Comparison of ENCODE assay signal across 25 mouse cellular contexts in genomic region chr1:98307519-98307918, GRCm38 (mm10).
"Had no signal": no experiment of that assay in that cellular context is flagged by ENCODE, and none has a peak within 500 bp of the region (broad histone marks: within the 10 kb centered on the region; RNA-seq: fewer than 3 reads in every experiment).

No protein-coding gene starts in this region.

- H3K9ac ChIP-seq: heart, embryonic 12.5 days; hindbrain, embryonic 15.5 days; kidney, embryonic 15.5 days; limb, embryonic 13.5 days; limb, embryonic 15.5 days; liver, embryonic 12.5 days; liver, embryonic 14.5 days had no signal

- ATAC-seq: forebrain, embryonic 16.5 days; hindbrain, postnatal 0 days; intestine, embryonic 16.5 days; liver, embryonic 12.5 days had no signal

- H3K27me3 ChIP-seq: heart, embryonic 12.5 days; hindbrain, embryonic 15.5 days; kidney, embryonic 15.5 days; limb, embryonic 13.5 days; limb, embryonic 15.5 days; liver, embryonic 12.5 days had no signal

- DNase-seq: gastrocnemius, postnatal 14 days; gastrocnemius, postnatal 36 days; heart, adult 18-20 months; heart, postnatal 14 days; heart, postnatal 36 days; kidney, adult 11 months; kidney, adult 2 months; kidney, adult 9 months; kidney, postnatal 14 days; kidney, postnatal 36 days; layer of hippocampus, adult 9-11 months; layer of hippocampus, postnatal 36 days; left cerebral cortex, postnatal 4 days had no signal

- H3K4me2 ChIP-seq: heart, embryonic 12.5 days; hindbrain, embryonic 15.5 days; kidney, embryonic 15.5 days; limb, embryonic 13.5 days; limb, embryonic 15.5 days; liver, embryonic 12.5 days had no signal

- H3K4me3 ChIP-seq: heart, embryonic 10.5 days; heart, embryonic 12.5 days; hindbrain, embryonic 15.5 days; kidney, embryonic 15.5 days; limb, embryonic 13.5 days; limb, embryonic 15.5 days; liver, embryonic 12.5 days had no signal

- H3K36me3 ChIP-seq: heart, embryonic 10.5 days; heart, embryonic 12.5 days; hindbrain, embryonic 15.5 days; kidney, embryonic 15.5 days; limb, embryonic 13.5 days; limb, embryonic 15.5 days; liver, embryonic 12.5 days had no signal

- H3K27ac ChIP-seq: heart, embryonic 10.5 days; hindbrain, embryonic 15.5 days; hindbrain, postnatal 0 days; kidney, embryonic 15.5 days; kidney, postnatal 0 days; limb, embryonic 13.5 days; limb, embryonic 15.5 days; liver, embryonic 12.5 days; liver, embryonic 14.5 days had no signal

- H3K9me3 ChIP-seq: heart, embryonic 10.5 days; heart, embryonic 12.5 days; hindbrain, embryonic 15.5 days; kidney, embryonic 15.5 days; limb, embryonic 13.5 days; limb, embryonic 15.5 days; liver, embryonic 12.5 days had no signal

- H3K4me1 ChIP-seq: heart, embryonic 10.5 days; hindbrain, embryonic 15.5 days; kidney, embryonic 15.5 days; limb, embryonic 13.5 days; limb, embryonic 15.5 days; liver, embryonic 12.5 days had no signal
